Mouse (Mus musculus): ENCODE measurements at regions not wholly inside any gene's neighbourhood (a gene's known extent, or its start where the extent isn't known, plus 50 kb on each side); places are given as distances from the start of the nearest gene placed in this dataset.

GRCm38 (mm10) chr12:6115254-6115653 is 739.8 kb upstream of the Klhl29 start:
- 54% methylated on average over 1 of the region's 1 CpGs for WGBS
- no peaks in the 10 kb centered on the region for H3K36me3 ChIP-seq (ENCODE audit: control insufficient read depth, insufficient read depth)

DNA sequence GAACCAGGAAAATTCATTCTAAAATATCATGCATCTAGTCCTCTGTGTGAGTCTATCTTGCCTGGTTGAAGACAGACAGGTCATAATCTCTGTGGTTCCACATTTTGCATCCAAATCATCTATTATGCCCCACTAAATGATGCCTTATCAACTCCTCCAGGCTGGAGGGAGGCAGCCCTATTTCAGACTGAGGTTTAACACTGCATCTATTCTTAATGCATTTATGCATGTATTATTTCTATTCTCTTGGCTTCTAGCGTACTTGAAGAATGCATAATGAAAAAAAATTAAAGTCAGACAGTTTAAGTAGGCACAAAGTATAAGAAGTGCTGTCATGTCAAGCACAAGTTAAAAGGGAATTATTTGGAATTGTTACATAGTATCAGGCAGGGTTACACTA is 721.8 kb upstream of the Klhl29 start:
- ATAC-seq = no peak
- H3K4me3 ChIP-seq (ENCODE audit: low read depth, low read length) = no peak overlapping the region
- 63% methylated on average over 1 of the region's 1 CpGs for WGBS
- no peak for TF ChIP-seq CTCF (IDR thresholded peaks at IDR 0.05; ENCODE audit: low read depth)
- no peaks in the 10 kb centered on the region for H3K27me3 ChIP-seq (replicated peaks; ENCODE audit: control insufficient read depth, insufficient read depth, low read length)
- no peaks in the 10 kb centered on the region for H3K9me3 ChIP-seq (ENCODE audit: control insufficient read depth)
- H3K4me2 ChIP-seq (replicated peaks; ENCODE audit: low read depth) = no peak overlapping the region
- H3K36me3 ChIP-seq (ENCODE audit: control insufficient read depth, insufficient read depth) = no peaks in the 10 kb centered on the region
- H3K4me1 ChIP-seq (replicated peaks; ENCODE audit: control insufficient read depth, insufficient read depth, low read length) = no peaks in the 10 kb centered on the region
- no peak overlapping the region for H3K9ac ChIP-seq (ENCODE audit: low read depth, low read length)
- no peak overlapping the region for H3K27ac ChIP-seq (ENCODE audit: low read depth, low read length)

More at GRCm38 (mm10) chr12:6115254-6115653, 739.8 kb upstream of the Klhl29 start:
- no peak for TF ChIP-seq CTCF (IDR thresholded peaks at IDR 0.05; ENCODE audit: low read depth)
- Histone ChIP-seq H3K4me2 (replicated peaks; ENCODE audit: low read depth) (no peak overlapping the region), H3K27me3 (replicated peaks; ENCODE audit: control insufficient read depth, insufficient read depth, low read length) (no peaks in the 10 kb centered on the region), H3K4me3 (ENCODE audit: low read depth, low read length) (no peak overlapping the region), H3K9me3 (ENCODE audit: control insufficient read depth) (no peaks in the 10 kb centered on the region), H3K27ac (ENCODE audit: low read depth, low read length) (no peak overlapping the region), H3K4me1 (replicated peaks; ENCODE audit: control insufficient read depth, insufficient read depth, low read length) (no peaks in the 10 kb centered on the region), H3K9ac (ENCODE audit: low read depth, low read length) (no peak overlapping the region)
- no peak for ATAC-seq

DNA sequence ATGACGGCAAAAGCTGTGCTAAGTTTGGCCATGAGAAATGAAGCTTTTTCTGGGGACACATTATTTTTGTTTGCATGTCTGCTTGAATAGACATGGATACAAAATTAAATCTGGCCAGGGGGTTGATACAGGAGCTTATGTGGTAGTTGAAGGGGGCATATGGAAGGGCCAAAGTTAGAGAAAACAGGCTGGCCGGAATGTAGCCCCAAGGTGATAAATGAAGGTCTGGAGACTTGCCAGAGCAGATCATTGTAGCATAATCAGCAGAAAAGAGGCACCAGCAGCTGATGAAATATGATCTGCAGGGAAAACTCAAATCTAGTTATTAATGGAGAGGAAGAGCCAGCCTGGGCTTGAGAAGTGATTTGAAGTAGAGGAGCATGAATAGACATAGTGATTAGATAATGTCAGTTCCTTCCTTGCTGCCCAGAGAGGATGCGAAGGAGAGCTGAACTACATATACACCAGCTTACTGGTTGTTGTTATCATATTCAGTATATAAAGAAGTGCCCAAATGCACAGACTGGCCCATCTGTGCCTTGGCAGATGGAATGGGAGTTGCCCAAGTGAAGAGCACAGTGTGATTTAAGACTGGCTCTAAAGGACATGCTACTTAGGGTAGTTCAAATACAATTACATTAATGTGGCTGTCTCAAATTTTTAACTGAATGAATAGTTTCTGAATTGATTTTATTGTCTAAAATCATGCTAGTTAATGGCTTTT is 712.3 kb upstream of the Klhl29 start:
- H3K4me1 ChIP-seq (replicated peaks; ENCODE audit: control insufficient read depth, insufficient read depth, low read length) = no peaks in the 10 kb centered on the region
- no peaks in the 10 kb centered on the region for H3K9me3 ChIP-seq (ENCODE audit: control insufficient read depth)
- no peaks in the 10 kb centered on the region for H3K27me3 ChIP-seq (replicated peaks; ENCODE audit: control insufficient read depth, insufficient read depth, low read length)
- TF ChIP-seq CTCF (IDR thresholded peaks at IDR 0.05; ENCODE audit: low read depth) = no peak
- no peak for ATAC-seq
- H3K27ac ChIP-seq (ENCODE audit: low read depth, low read length) = no peak overlapping the region
- no peak overlapping the region for H3K4me2 ChIP-seq (replicated peaks; ENCODE audit: low read depth)
- WGBS = 67% methylated on average over 3 of the region's 3 CpGs
- H3K36me3 ChIP-seq (ENCODE audit: control insufficient read depth, insufficient read depth) = no peaks in the 10 kb centered on the region
- no peak overlapping the region for H3K9ac ChIP-seq (ENCODE audit: low read depth, low read length)
- H3K4me3 ChIP-seq (ENCODE audit: low read depth, low read length) = no peak overlapping the region

- TF ChIP-seq CTCF (IDR thresholded peaks at IDR 0.05; ENCODE audit: low read depth) = no peak
- Histone ChIP-seq H3K4me3 (ENCODE audit: low read depth, low read length) (no peak overlapping the region), H3K9ac (ENCODE audit: low read depth, low read length) (no peak overlapping the region), H3K27me3 (replicated peaks; ENCODE audit: control insufficient read depth, insufficient read depth, low read length) (no peaks in the 10 kb centered on the region), H3K4me1 (replicated peaks; ENCODE audit: control insufficient read depth, insufficient read depth, low read length) (no peaks in the 10 kb centered on the region), H3K36me3 (ENCODE audit: control insufficient read depth, insufficient read depth) (no peaks in the 10 kb centered on the region), H3K4me2 (replicated peaks; ENCODE audit: low read depth) (no peak overlapping the region), H3K9me3 (ENCODE audit: control insufficient read depth) (no peaks in the 10 kb centered on the region), H3K27ac (ENCODE audit: low read depth, low read length) (no peak overlapping the region)
- no peak for ATAC-seq
- WGBS = 51% methylated on average over 2 of the region's 2 CpGs
Measured at GRCm38 (mm10) chr12:6087071-6087470, 711.6 kb upstream of the Klhl29 start.

- TF ChIP-seq CTCF (IDR thresholded peaks at IDR 0.05; ENCODE audit: low read depth) = no peak
- no peak overlapping the region for H3K27ac ChIP-seq (ENCODE audit: low read depth, low read length)
- H3K27me3 ChIP-seq (replicated peaks; ENCODE audit: control insufficient read depth, insufficient read depth, low read length) = no peaks in the 10 kb centered on the region
- no peak overlapping the region for H3K4me2 ChIP-seq (replicated peaks; ENCODE audit: low read depth)
- no peaks in the 10 kb centered on the region for H3K36me3 ChIP-seq (ENCODE audit: control insufficient read depth, insufficient read depth)
- no peak for ATAC-seq
- WGBS = 71% methylated on average over 9 of the region's 9 CpGs
- H3K9ac ChIP-seq (ENCODE audit: low read depth, low read length) = no peak overlapping the region
- H3K4me1 ChIP-seq (replicated peaks; ENCODE audit: control insufficient read depth, insufficient read depth, low read length) = no peaks in the 10 kb centered on the region
- H3K9me3 ChIP-seq (ENCODE audit: control insufficient read depth) = no peaks in the 10 kb centered on the region
- no peak overlapping the region for H3K4me3 ChIP-seq (ENCODE audit: low read depth, low read length)
Measured at GRCm38 (mm10) chr12:6046866-6047689, 671.6 kb upstream of the Klhl29 start.

DNA sequence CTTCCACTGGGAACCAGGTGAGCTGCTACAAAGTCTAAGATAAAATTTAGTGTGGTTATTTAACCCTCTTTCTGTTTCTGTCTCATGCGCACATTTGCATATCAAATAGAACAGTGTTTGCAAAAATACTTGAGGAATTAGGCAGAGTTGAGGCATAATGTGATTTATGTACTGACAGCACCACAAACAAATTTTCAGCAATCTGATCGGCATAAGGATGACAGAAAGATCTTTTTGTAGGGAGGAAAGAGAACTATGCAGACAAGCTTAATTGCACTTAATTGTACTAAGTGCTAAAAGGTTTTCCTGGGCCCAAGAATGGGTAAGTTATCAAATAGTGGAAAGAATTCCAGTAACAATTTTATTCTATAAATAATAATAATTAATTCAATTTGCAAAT is 670.6 kb upstream of the Klhl29 start:
- no peak for ATAC-seq
- no peak overlapping the region for H3K9ac ChIP-seq (ENCODE audit: low read depth, low read length)
- no peak for TF ChIP-seq CTCF (IDR thresholded peaks at IDR 0.05; ENCODE audit: low read depth)
- no peak overlapping the region for H3K27ac ChIP-seq (ENCODE audit: low read depth, low read length)
- no peaks in the 10 kb centered on the region for H3K27me3 ChIP-seq (replicated peaks; ENCODE audit: control insufficient read depth, insufficient read depth, low read length)
- H3K36me3 ChIP-seq (ENCODE audit: control insufficient read depth, insufficient read depth) = no peaks in the 10 kb centered on the region
- no peaks in the 10 kb centered on the region for H3K4me1 ChIP-seq (replicated peaks; ENCODE audit: control insufficient read depth, insufficient read depth, low read length)
- H3K4me3 ChIP-seq (ENCODE audit: low read depth, low read length) = no peak overlapping the region
- 85% methylated on average over 2 of the region's 2 CpGs for WGBS
- H3K4me2 ChIP-seq (replicated peaks; ENCODE audit: low read depth) = no peak overlapping the region
- no peaks in the 10 kb centered on the region for H3K9me3 ChIP-seq (ENCODE audit: control insufficient read depth)

Measured in intestine, postnatal 0 days (tissue).